Mouse (Mus musculus): ENCODE measurements around the gene Tpm4. TPM values are rescaled to one million over a fixed set of nuclear protein-coding genes. Genes with fewer than 3 reads are reported as not detected.
"Not testable (repeated sequence)": the region's sequence is repeated elsewhere in the genome, so short reads cannot be mapped to it uniquely, and the experiment has no call there.

Tpm4 gene
- total RNA-seq (2021): 10 to 100 TPM; 24.9 to 26.6 TPM
- long read RNA-seq, transcript Tpm4-201 (8 exons, 2,128 nt): major isoform, 39 of 40 reads
- long read RNA-seq, partial matches to known transcripts: 1 of 40 reads
- long read RNA-seq, other reads (novel, unspliced or antisense): 0 of 40 reads

DNA sequence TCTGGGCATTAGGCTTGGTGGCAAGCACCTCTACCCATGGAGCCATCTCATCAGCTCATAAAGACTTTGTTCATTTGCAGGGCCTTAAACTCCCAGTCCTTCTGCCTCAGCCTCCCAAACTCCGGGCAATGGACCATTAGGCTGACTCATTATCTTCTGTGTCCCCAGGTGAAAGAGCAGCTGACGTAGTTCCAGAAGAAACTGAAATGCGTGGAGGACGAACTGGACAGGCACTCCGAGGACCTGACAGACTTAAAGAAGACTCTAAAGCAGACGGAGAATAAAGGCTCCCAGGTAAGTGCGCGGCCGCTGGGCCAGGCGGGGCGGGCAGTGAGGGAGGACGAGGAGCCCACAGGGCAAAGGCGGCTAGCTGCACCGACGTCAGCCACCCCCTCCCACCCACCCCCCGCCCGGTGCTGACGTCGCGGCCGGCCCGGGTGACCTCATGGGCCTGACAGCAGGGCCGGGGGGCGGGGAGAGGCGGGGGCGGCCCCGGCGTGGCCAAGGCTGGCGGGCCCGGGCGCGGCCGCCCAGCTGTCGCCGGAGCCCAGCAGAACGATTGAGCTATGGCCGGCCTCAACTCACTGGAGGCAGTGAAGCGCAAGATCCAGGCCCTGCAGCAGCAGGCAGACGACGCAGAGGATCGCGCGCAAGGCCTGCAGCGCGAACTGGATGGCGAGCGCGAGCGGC, at the start of gene Tpm4:
Tpm4 (plus strand) TSS at position 220 of the 690 bp plus-strand sequence.
- peak in 1 of 2 experiments; percentile 26 for DNase-seq (ENCODE audit: low spot score in 2 of 2)

DNA sequence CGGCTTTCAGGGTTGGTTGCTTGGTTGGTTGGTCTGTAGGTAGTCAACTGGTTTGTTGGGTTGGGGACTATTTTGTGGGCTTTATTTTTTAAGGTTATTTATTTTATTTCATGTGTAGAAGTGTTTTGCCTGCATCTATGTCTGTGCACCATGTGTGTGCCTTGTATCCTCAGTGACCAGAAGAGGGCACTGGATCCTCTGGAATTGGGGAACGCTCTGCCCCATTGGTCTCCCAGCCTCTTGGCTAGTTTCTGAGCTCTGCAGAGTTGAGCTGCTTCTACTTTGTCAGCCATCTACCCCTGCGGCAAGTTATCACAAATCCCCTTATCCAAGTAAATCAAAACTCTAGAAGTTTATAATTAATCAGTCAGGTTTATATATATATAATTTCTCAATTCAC, 47.2 kb upstream of the Tpm4 start:
- DNase-seq (ENCODE audit: low spot score in 2 of 2): not testable (repeated sequence)

DNA sequence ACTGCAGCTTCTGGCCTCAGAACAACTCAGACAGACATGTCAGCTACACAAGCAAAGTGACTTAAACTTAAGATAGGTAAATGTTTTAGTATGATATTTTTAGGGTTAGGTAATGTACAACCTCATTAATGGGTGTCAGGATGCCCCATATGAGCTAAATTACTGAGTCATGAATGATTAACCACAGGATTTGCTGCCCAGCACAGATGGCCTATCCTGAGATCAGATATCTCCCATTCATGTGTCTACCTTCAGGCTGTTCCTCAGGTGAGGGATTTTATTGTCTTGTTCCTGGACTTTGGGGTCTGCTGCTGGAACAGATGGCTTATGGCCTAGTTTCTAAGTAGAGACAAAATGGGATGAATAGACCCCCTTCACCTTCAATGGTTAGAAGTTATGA, 38.1 kb upstream of the Tpm4 start:
- not testable (repeated sequence) for DNase-seq (ENCODE audit: low spot score in 2 of 2)

DNA sequence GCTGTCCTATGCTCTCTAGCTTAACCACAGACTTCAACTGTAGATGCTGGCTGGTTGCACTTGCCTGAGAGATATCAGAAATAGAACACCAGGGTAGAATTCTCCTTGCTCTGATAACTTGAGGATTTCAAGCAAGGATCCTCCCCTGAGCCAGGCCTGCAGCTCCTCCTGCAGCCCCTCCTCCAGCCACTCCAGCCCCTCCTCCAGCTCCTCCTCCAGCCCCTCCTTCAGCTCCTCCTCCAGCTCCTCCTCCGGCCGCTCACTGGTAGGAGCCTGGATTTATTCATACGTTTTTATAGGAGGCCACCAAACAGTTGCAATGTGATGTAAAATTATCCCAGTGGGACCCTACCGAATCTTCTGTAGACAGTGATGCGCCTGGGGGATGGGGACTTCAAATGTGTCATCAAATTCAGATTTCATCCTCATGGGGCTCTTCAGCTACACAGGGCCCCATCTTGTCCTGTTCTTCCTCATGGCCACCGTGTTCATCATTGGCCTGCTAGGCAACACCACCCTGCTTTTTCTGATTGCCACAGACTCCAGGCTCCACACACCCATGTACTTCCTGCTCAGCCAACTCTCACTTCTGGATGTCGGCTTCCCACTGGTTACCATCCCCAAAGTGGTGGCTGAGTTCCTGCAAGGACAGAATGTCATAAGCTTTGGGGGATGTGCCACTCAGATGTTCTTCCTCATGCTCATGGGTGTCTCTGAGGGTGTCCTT, 35.2 kb upstream of the Tpm4 start:
- peak in 1 of 2 experiments; percentile 1 for DNase-seq (ENCODE audit: low spot score in 2 of 2)

DNA sequence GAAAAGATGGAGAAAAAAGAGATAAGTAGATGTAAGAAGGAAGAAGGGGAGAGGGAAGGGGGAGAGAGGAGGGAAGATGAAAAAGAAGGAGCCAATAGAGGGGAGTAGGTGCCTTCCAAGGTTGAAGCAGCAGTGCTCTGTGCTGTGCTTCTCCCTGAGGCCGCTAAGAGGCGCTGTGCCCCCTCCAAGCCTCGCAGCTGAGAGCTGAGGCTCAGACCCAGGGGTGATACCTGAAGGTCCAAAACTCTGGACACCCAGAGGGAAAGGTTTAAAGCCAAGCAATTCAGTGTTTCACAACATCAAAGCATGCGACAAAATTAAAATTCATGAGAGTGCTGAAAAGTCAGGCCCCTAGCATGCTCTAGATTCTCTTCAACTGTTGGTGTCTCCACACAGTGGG, 29.6 kb upstream of the Tpm4 start:
- DNase-seq (ENCODE audit: low spot score in 2 of 2): no peak

DNA sequence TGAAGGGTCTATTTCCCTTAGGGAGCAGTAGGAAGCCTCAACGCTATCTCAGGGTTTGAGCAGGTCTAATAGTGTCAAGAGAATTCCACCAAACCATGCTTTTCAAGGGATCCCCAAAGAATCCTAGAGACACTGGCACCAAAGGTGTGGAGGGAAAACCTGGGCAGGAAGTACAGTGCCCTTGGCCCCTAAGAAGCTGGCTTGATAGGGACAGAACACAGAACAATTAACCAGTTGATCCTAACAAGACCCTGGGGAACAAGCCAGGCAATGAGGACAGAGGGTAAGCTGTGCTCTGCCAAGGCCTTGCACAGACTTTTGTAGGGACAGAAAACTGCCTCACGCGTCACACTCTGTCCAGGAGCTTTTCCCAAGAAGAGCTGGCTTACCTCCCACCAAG, 28.0 kb upstream of the Tpm4 start, which contains the start of gene Olfr374:
Olfr374 (plus strand) TSS at position 301 of the 400 bp plus-strand sequence.
- DNase-seq (ENCODE audit: low spot score in 2 of 2): no peak

DNA sequence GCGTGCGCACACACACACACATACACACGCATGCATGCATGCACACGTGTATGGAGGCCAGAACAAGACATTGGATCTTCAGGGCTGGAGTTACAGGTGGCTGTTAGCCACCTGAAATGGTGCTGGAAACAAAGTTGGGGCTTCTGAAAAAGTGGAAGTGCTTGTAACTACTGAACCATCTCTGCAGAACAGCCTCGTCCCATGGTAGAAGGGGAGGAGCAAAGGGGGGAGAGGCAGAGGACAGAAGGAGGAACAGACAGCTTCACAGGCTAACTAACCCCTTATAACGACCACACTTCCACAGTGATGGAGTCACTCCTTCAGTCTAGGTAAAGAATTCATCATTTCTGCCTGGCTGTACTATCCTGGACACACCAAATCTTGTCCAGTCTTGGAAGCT, 23.9 kb upstream of the Tpm4 start:
- no peak for DNase-seq (ENCODE audit: low spot score in 2 of 2)

DNA sequence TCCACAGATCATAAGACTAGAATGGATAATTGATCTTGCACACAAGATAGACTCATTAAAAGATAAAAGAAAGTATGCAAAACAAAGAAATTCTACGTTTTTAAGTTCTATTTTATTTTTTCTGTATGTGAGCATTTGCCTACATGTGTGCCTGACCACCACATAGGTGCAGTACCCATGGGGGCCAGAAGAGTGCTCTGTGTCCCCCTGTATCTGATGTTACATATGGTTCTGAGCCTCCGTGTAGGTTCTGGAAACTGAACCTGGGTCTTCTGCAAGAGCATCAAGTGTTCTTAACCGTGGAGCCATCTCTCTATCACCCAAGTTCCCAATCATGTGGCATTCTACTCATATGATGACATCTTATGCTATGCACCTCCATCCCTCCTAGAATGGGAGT, 22.3 kb upstream of the Tpm4 start:
- no peak for DNase-seq (ENCODE audit: low spot score in 2 of 2)

DNA sequence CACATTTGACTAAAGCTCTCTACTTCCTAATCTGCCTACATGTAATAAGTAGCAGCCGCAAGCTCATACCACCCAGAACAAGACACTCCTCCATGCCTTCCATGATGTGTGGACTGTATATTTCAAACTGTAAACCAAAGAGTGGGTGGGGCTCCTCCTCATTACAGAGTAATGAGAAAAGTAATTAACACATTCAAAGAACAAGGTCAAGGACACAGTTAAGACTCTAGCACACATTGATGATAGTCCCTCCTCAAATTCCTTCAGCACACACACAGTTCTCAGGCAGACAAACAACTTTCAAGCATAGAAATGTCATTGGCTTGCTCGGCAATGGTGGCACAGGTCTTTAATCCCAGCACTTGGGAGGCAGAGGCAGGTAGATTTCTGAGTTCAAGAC, 19.6 kb upstream of the Tpm4 start:
- no peak for DNase-seq (ENCODE audit: low spot score in 2 of 2)

DNA sequence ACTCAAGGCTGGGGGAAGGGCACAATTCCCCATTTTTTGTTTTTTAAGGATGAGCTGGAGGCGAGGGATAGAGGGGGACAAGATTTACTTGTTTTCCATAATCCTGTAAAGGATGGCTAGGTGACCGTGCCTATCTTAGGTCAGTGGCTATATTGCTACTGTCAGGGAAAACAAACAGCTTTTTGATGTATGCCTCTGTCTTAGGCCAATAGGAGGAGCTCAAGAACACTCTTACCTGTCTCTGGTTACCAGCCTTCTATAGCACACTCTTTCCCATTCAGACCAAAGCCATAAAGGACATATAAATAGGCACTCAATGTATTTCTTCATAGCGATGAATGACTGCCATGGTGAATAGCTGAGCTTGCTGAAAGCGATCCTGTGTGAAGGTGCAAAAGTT, 16.2 kb upstream of the Tpm4 start:
- DNase-seq (ENCODE audit: low spot score in 2 of 2): no peak

DNA sequence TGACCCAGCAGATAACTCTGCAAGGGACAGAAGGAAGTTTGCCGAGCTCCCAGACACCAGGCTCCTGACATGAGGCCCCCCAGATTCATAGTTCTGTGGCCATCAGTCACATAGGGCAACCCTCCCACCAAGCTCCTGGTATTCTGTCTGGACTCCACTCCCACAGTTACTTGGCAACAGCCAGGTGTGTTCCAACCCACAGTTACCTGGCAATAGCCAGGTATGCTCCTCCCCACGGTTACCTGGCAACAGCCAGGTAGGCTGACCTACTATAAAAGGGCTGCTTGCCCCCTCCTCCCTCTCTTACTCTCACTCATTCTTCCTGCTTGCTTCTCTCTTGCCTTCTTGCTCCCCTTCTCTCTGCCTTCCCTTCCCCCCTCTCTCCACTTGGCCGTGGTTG, 13.3 kb upstream of the Tpm4 start:
- not testable (repeated sequence) for DNase-seq (ENCODE audit: low spot score in 2 of 2)

DNA sequence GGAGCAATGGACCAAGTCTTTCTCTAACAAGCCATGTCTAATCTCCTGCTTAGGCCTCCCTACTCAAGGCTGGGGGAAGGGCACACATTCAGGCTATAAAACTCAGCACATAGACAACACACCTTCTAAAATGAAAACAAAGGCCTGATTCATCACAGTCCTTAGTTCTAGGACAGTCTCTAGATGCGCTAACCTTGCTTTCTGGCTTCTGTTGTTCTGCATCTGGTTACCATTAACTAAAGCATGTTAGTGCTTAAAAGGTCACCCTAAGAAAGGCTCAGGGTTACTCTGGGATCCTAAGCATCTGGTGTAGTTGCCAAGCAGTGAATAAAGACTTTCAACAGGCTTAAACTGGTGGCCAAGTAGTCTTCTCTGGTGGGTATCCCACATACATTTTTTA, 12.8 kb upstream of the Tpm4 start:
- no peak for DNase-seq (ENCODE audit: low spot score in 2 of 2)

DNA sequence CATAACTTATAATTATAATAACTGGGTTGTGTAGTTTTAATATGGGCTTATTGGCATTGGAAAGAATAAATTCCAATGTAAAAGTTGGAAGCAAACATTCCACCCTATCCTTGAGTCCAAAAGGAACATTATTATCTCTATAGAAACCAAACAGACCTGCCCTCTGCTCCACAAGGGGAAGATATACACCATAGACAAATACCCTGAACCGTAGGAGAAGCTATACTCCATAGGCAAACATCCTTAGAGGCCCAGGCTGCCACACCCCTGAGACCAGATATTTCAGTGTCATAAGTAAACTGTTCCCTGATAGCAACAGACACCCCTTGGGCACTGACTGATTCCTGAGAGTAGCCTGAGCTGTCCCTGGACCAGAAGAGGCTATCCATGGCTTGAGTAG, 6.9 kb upstream of the Tpm4 start:
- no peak for DNase-seq (ENCODE audit: low spot score in 2 of 2)

DNA sequence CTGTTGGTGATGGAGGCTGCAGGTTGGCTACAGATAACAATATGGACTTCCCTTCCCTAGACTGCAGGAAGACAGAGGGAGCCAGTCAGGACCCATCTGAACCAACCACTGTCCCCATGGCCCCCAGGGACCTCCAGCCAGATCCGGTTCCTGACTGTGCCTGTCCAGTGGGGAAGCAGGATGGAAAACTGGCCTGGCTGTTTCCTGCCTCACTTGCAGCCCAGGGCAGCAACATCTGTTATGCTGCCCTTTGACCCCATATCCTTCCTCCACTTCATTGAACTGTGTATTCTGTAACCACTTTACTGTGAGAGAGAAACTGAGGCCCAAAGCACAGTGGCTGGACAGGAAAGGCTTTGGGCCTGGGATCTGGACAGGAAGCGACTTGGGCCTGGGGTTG, 3.5 kb upstream of the Tpm4 start:
- no peak for DNase-seq (ENCODE audit: low spot score in 2 of 2)

DNA sequence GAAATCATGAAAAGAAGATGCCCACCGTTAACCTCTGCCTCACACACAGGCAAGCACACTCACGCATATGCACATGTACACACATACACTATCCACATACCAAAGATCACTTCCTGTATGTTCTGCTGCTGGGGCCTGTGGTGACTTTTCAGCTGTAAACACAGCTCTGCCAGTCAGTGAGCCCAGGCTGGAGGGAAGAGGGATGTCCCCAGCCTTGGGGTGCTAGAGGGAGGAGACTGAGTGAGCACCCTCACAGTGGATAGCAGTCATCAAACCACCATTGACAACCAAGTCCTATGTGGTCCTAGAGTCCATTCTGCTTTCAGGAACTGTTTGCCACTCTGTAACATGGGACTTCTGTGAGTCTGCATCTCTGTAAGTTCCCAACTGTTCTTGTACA, 2.9 kb upstream of the Tpm4 start:
- no peak for DNase-seq (ENCODE audit: low spot score in 2 of 2)

DNA sequence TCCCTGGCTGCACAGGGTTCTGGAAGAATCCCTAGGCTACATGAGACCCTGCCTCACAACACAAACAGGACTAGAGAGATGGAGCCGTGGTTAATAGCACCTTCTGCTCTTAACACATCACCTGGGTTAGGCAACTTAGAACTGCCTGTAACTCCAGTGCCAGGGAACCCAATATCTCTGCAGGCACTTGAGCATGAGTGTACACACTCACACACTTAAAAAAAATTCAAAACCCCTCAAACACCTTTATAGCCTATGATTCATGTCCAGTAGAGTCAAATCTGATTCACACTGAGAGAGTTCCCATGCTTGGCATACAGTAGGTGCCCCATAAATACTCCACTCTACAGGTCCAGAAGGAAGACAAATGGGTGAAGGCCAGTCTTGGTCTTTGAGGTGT, 2.4 kb upstream of the Tpm4 start:
- DNase-seq (ENCODE audit: low spot score in 2 of 2): no peak

DNA sequence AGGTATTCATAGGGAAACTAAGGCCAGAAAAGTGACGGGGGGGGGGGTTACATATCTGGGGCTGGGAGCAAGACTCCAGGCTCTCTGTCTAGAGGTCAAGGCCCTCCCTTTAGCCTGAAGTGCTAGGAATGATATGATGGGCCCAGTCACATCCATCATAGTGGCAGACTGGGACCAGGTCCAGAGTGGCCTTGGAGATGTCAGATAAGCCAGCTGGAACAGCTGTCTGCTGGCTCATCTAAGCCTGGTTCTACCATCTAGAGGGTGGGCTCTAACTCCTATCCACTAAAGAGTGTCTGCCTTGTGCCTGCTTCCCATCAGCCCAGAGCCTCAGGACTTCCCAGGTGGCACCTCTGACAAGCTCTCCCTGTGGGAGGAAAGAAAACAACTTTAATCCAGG, 1.9 kb upstream of the Tpm4 start:
- DNase-seq (ENCODE audit: low spot score in 2 of 2): no peak

DNA sequence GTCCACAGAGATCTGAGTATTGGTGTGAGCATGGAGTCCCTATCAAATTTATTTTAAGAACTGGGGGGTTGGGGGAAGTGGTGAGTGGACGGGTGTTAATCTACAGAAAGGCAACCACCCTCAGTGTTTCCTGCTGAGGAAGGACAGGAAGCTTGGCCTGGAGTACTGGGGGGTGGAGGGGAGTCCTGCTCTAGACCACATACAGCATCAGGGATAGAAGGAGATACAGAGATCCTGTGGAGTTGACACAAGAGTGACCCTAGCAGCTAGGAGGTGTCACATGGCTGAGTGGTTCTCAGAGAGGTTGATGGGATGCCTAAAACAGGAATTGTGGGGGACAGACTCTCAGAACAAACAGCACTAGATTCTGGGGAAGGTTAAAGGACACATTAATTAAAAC, 1.3 kb upstream of the Tpm4 start:
- DNase-seq (ENCODE audit: low spot score in 2 of 2): no peak

DNA sequence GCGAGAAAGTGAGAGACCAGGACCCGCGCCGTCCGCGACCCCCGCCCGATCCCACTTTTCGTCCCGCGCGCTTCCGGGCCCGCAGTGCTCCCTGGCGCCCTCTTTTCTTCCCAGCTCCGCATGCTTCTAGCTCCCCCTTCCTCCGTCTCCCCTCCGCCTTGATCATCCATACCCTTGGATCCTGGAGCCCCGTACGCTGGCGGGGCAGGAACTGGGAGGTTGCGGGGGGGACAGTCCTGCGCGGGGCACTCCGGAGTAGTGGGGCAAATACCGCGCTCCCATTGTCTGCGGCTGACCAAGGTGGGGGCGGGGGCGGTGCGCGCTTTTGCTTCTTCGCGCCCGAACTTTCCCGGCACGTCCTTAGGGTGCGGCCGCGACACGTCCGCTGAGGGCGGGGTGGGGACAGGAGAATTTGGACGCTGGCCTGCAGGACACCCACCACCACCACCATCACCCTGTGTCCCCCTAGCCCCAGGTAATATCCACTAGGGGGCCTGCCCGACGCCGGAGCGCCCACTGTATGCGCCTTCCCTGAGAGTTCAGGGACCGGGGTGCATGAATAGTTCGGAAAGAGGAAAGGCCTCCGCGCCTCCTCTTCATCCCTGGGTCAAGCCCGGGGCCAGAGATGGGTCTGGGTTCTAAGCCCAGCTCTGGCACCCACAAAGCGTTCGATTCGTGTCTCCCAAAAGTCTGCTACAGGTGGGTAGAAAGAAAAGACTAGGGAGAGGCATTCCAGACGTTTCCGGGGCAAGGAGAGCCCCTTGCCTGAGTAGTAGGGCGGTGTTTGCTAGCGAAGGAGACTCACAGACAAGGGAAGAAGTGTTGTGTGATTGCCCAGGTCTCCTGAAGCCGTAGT, 899 bp downstream of the Tpm4 start:
- DNase-seq (ENCODE audit: low spot score in 2 of 2): no peak

DNA sequence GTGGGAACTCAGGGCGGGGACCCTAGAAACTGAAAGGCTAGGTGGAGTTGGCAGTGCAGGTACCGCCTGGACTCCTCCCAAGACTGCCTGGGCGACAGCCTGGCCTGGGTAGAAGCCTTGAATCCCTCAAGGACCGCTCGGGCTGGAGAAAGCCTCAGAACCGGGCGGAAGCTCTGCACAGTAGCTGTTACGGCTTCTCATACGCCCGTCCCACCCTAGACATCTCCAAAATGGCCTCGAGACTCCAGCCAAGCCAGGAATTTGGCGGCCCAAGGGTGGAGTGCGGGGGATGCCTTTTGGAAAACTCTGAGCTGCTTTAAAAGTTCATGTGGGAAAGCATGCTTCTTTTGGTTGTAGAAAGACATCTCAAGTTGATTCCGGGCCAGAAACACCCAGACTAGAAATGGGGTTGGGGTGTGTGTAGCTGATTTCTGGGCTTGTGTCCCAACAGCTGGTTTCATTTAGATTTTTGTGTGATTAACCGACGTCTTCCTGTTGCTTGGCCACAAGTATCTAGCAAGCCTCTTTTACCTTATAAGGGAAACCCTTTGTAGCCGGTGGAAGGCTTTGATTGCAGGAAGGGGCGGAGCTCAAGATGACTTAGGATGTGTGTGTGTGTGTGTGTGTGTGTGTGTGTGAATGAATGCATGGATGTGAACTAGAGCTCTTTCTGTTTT, 1.7 kb downstream of the Tpm4 start:
- peak in 1 of 2 experiments; percentile 25 for DNase-seq (ENCODE audit: low spot score in 2 of 2)

DNA sequence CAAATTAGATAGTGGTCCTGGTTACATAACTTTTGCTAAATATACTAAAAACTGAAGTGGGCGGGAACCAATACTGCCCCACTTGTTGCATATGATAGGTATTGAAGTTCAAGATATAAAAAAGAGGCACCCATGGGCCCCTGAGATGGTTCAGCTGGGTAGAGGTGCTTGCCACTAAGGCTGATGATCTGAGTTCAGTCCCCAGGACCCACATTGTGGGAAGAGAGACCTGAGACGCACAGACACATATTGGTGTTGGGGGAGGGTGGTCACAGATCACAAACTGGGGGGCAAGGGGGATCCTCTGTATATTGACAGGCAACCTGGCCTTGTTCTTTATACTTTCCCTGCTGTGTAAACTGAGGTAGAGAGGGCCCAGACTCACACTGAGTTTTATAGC, 2.7 kb downstream of the Tpm4 start:
- DNase-seq (ENCODE audit: low spot score in 2 of 2): no peak

All from layer of hippocampus, adult 18-20 months (tissue).